Mouse (Mus musculus) cerebral cortex, adult 2 months (tissue): ENCODE results near the gene Sacs.

Experiments
- WGBS: fragments of 180-500 bp; shearing (Covaris S2); methylation state at CpG from one replicate; pipeline ENCODE4 v1.1.7; 2018; 5-methylcytosine and 5-hydroxymethylcytosine counted together

Gene Sacs

GRCm38 (mm10) chr14:61161367-61162334, 23.4 kb downstream of the Sacs start:
- WGBS: 43% methylated on average over 10 of the region's 10 CpGs

- WGBS: 80% methylated on average over 3 of the region's 3 CpGs
These were observed 26.2 kb downstream of the Sacs start for GRCm38 (mm10) chr14:61164461-61164860.

GRCm38 (mm10) chr14:61165929-61166328, 27.7 kb downstream of the Sacs start:
- WGBS: 85% methylated on average over 9 of the region's 9 CpGs

GRCm38 (mm10) chr14:61171261-61171970, 33.2 kb downstream of the Sacs start:
- 84% methylated on average over 5 of the region's 5 CpGs for WGBS

- WGBS: 2% methylated on average over 51 of the region's 52 CpGs
These were observed 34.4 kb downstream of the Sacs start for GRCm38 (mm10) chr14:61172548-61173158.

- 1% methylated on average over 37 of the region's 37 CpGs for WGBS
These were observed 35.0 kb downstream of the Sacs start for GRCm38 (mm10) chr14:61173229-61173628.

- 74% methylated on average over 7 of the region's 7 CpGs for WGBS
These were observed 53.6 kb downstream of the Sacs start for GRCm38 (mm10) chr14:61191904-61192303.

GRCm38 (mm10) chr14:61192326-61192725, 54.1 kb downstream of the Sacs start:
- 80% methylated on average over 10 of the region's 10 CpGs for WGBS

GRCm38 (mm10) chr14:61194416-61194815, 56.2 kb downstream of the Sacs start:
- 51% methylated on average over 4 of the region's 4 CpGs for WGBS

- 88% methylated on average over 5 of the region's 5 CpGs for WGBS
These were observed 71.9 kb downstream of the Sacs start for GRCm38 (mm10) chr14:61210111-61210510.

GRCm38 (mm10) chr14:61211754-61212153, 73.5 kb downstream of the Sacs start:
- WGBS: 93% methylated on average over 6 of the region's 6 CpGs

GRCm38 (mm10) chr14:61221166-61221565, 82.9 kb downstream of the Sacs start:
- 77% methylated on average over 5 of the region's 5 CpGs for WGBS

- WGBS: 63% methylated on average over 6 of the region's 6 CpGs
These were observed 84.2 kb downstream of the Sacs start for GRCm38 (mm10) chr14:61222506-61222905.

- WGBS: 48% methylated on average over 4 of the region's 4 CpGs
These were observed 85.5 kb downstream of the Sacs start for GRCm38 (mm10) chr14:61223740-61224139.

GRCm38 (mm10) chr14:61224387-61225077, 86.3 kb downstream of the Sacs start:
- WGBS: 73% methylated on average over 5 of the region's 5 CpGs

GRCm38 (mm10) chr14:61226151-61226550, 87.9 kb downstream of the Sacs start:
- WGBS: 65% methylated on average over 1 of the region's 1 CpGs

- 95% methylated on average over 5 of the region's 5 CpGs for WGBS
These were observed 91.5 kb downstream of the Sacs start for GRCm38 (mm10) chr14:61229763-61230162.

GRCm38 (mm10) chr14:61230179-61230578, 91.9 kb downstream of the Sacs start:
- 99% methylated on average over 4 of the region's 4 CpGs for WGBS

- 59% methylated on average over 13 of the region's 13 CpGs for WGBS
These were observed 93.8 kb downstream of the Sacs start for GRCm38 (mm10) chr14:61232016-61232568.

GRCm38 (mm10) chr14:61235846-61236474, 97.7 kb downstream of the Sacs start:
- 69% methylated on average over 5 of the region's 5 CpGs for WGBS
